Mouse (Mus musculus): ENCODE measurements at regions not wholly inside any gene's neighbourhood (a gene's known extent, or its start where the extent isn't known, plus 50 kb on each side); places are given as distances from the start of the nearest gene placed in this dataset.

DNA sequence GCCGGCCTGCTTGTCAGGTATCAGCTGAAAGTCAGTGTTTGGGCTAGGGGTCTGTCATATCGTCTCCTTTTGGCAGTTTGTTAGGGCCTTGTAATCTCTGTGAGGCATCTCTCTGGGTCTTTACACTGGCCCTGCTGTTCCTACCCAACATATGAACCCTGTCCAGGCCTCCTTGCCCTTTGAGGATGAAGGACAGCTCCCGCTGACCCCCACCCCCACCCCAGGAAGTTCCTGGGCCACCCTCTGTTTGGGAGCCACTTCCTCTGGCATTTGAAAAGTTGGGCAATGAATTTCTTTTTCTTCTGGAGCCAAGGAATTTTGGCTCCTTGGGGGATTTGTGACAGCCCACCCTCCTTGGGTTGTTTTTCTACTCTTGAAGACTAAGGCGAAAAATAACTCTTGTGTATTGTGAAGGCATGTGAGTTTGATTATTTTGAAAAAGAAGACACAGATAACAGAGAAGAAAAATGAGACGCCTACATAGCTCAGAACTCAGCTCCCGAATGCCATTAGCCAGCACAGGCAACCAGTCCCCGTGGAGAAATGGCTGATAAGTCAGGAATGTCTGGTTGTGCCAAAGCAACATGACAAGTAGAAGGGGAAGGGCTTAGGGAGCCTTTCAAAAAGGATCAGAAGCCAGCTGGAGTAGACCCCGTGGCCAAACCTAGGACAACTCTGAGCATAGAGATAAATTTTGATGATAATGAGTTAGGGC, 249.5 kb downstream of the Gm49356 start:
- no peak overlapping the region for H3K27ac ChIP-seq
- no peak for DNase-seq
- H3K4me3 ChIP-seq = no peak overlapping the region
- TF ChIP-seq CTCF (IDR thresholded peaks at IDR 0.05) = no peak
- intact Hi-C loops (cut with DNase I) = no loop called here

DNA sequence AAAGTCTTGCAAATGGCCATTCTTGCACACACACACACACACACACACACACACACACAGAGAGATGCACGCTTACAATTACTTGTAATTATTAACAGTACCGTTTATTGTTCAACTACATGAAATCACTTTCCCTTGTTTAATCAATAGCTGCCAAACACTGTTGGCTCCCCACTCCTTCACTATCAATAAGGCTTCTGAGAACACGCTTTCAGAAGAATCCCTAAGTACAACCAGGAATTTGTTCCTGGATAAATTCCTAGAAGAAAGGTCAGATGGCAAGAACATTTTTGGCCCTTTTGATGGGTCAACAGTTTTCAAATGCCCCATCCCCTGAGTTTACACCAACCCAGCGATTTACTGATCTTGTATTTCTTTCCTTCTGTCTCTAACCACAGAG, 252.5 kb downstream of the Gm49356 start:
- no peak for DNase-seq
- no peak for TF ChIP-seq CTCF (IDR thresholded peaks at IDR 0.05)
- Histone ChIP-seq H3K27ac (no peak overlapping the region), H3K4me3 (no peak overlapping the region)
- intact Hi-C loops (cut with DNase I) = no loop called here

DNA sequence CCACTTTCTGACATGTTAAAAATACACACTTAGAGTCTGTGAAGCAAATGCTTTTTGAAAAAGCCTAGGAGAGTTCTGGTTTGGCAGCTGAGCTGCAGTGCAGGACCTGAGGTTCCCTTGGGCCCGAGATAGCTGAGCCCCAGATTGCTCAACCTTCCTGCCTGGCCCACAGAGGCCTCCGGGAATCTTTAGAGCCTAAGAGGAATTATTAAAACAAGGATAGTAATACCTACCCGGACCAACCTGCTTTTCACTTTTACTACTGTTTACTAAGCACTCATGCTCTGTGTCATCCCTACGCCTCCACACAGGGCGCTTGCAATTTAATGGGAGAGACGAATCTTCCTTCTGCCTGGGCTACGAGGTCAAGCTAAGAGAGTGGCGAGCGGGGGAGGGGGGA, 253.4 kb downstream of the Gm49356 start:
- no peak overlapping the region for H3K27ac ChIP-seq
- H3K4me3 ChIP-seq = no peak overlapping the region
- intact Hi-C loops (cut with DNase I) = no loop called here
- no peak for TF ChIP-seq CTCF (IDR thresholded peaks at IDR 0.05)
- DNase-seq = no peak

DNA sequence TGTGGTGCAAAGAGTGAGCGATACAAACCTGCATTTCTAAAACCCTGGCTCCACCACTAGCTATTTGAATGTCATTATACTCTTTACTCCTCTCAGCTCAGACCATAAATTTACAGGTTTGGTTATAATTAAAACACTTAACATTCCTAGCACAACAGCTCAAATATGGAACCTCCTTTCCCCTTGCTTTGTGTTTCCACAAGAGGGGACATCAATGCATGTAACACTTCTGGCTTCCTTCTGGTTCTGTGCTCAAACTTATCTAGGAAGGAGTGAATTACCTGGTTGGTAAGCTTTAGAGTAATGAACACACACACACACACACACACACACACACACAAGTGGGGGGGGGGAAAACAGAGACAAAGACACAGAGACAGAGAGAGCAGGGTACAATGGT, 254.8 kb downstream of the Gm49356 start:
- H3K4me3 ChIP-seq = no peak overlapping the region
- no peak for DNase-seq
- intact Hi-C loops (cut with DNase I) = no loop called here
- no peak overlapping the region for H3K27ac ChIP-seq
- TF ChIP-seq CTCF (IDR thresholded peaks at IDR 0.05) = no peak

DNA sequence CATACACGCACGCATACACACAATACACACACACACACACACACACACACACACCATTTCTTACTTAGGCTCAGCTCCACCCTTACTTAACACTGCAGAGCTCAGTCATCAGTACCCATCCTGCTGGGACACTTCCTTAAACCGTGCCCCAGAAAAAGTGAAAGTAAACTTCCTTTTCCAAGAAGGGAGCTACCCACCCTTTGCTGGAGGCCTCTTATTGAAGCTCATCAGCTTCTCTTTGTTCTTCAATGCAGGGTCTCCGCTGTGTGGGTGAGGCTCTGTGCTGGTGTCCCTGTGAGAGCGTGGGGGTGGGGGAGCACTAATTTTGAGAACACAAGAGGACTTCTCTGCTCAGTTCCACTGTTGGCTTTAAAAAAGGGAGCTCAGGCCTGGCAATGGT, 256.6 kb downstream of the Gm49356 start:
- no peak for TF ChIP-seq CTCF (IDR thresholded peaks at IDR 0.05)
- DNase-seq = no peak
- Histone ChIP-seq H3K4me3 (no peak overlapping the region), H3K27ac (0 out of 2 replicates have a peak overlapping the region, but pooled peaks have one; percentile 2)
- intact Hi-C loops (cut with DNase I) = no loop called here

DNA sequence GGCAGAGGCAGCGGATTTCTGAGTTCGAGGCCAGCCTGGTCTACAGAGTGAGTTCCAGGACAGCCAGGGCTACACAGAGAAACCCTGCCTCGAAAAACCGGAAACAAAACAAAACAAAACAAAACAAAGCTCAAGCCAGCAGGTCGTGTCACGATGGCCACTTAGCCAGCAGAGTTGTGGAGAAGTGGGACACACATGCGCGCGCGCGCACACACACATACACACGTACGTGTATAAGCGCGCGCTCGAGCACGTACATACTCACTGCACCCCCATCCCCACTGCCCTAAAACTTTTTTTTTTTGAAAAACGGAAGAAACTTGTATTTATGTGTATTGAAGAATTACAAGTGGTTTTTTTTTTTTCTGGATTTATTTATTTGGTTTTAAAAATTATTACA, 257.0 kb downstream of the Gm49356 start:
- Histone ChIP-seq H3K27ac (no peak overlapping the region), H3K4me3 (no peak overlapping the region)
- DNase-seq = no peak
- TF ChIP-seq CTCF (IDR thresholded peaks at IDR 0.05) = no peak
- intact Hi-C loops (cut with DNase I) = no loop called here

DNA sequence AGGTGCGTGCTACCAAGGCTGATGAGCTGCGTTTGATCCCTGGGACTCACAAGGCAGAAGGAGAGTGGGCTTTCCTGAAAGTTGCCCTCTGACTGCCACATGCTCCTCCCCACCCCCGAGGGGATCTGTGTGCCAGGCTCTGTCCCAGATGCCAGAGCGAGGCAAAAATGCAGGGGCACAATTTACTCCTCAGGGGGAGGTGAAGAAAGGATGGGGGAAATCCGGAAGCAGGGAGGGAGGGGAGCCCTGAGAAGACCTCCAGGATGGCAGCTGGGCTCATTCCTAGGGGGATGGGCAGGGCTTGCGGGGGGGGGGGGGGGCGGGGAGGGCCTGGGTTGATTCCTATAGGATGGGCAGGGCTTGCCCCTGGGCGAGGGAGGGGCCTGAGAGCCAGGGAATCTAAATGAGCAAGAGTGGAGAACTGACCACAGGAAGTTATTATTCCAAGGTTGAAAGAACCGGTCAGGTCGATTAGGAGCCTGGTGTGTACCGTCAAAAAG, 257.5 kb downstream of the Gm49356 start:
- Histone ChIP-seq H3K4me3 (no peak overlapping the region), H3K27ac (no peak overlapping the region)
- DNase-seq = no peak
- intact Hi-C loops (cut with DNase I) = no loop called here
- no peak for TF ChIP-seq CTCF (IDR thresholded peaks at IDR 0.05)

DNA sequence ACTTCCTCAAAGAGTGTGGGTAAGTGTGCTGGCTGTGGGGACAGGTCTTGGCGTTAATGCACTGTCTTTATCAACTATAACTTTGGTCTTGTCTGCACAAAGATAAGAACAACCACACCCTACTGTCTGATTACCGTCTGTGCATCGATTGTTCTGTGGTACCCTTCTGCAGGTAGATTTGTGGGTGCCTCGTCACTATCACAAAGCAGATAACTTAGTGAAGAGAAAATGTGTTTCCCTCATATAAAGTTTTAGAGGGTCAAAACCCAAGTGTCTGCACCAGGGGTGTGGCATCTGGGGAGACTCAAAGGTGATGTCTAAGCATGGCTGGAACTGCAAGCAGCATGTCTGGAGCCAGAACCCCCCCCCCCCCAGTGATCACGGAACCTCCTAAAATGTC, 259.4 kb downstream of the Gm49356 start:
- no peak for TF ChIP-seq CTCF (IDR thresholded peaks at IDR 0.05)
- intact Hi-C loops (cut with DNase I) = no loop called here
- Histone ChIP-seq H3K27ac (no peak overlapping the region), H3K4me3 (no peak overlapping the region)
- DNase-seq = no peak

DNA sequence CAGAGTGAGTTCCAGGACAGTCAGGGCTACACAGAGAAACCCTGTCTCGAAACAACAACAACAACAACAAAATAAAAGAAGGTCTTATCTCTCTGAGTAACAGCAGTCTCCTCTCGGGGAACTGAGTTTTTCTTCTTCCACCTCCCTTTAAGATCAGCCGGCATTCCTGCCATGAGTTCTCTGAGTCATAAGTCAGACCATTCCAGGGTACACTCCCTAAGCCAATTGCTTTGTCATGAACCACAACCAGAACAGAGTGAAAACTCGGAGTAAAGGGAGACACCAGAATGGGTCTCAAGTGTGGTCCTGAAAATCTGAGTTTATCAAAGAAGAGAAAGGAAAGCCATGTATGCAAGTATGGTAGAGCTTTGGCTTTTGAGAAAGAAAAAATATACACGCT, 262.4 kb downstream of the Gm49356 start:
- Histone ChIP-seq H3K27ac (no peak overlapping the region), H3K4me3 (no peak overlapping the region)
- no peak for TF ChIP-seq CTCF (IDR thresholded peaks at IDR 0.05)
- no peak for DNase-seq
- intact Hi-C loops (cut with DNase I) = no loop called here

DNA sequence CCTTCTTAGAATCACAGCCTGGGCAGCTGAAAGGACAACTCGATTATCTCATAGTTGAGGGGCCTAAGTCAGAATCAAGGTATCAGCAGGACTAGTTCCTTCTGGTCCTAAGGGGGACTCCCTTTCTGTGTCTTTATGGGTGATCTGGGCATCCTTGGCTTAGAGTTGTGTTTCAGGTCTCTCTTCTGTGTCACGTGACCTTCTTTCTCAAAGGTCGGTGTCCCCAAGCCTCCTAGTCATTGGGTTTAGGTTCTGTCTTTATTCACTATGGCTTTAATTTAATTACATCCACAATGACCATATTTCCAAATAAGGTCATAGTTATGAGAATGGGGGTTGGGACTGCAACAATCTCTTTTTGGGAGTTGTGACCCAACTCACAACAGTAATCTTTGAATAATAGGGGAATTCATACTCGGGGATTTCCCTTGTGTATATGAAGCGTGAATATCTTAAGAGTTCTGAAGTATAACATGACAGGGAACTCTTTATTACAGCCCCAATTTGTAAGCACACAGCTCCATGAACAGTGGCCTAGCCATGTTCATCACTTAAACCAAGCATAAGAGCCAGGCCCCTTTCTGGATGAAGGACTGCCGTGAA, 263.8 kb downstream of the Gm49356 start:
- no peak for DNase-seq
- no peak for TF ChIP-seq CTCF (IDR thresholded peaks at IDR 0.05)
- intact Hi-C loops (cut with DNase I) = no loop called here
- no peak overlapping the region for H3K4me3 ChIP-seq
- no peak overlapping the region for H3K27ac ChIP-seq

DNA sequence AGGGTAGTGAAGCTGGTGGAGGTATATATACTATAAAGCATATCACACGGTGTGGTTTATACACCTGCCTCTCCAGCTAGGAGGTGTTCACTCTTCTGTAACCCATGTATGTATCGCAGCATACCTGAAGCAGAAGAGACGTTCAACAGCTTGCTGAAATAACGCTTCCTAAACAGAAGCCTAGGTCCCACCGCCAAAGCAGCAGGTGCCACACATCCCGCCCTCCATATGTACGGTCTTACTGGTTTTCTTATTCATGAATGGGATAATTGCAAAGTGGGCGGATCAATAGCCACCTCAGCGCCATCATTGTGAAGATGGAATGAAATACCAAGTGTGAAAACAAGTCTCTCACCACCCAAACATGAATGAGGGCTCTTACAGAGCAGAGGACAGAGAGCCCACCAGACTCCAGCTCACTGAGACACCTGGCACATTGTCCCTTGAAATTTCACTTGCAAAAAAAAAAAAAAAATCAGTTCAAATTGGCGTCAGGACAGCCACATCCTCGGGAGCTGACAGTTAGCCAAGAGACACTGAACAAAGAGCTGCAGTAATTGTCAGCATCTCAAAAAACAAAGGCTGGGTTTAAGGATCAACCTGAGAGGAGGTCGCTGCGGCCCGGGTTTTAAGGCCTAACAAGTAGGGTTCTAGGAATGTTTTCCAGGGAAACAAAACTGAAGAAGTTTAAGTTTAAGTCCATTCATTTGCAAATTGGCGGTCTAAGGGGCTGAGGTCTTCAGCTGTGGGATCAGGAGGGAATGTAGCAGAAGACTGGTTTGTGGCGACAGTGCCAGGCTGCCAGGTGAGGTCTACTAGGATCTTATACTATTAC, 264.5 kb downstream of the Gm49356 start:
- no peak overlapping the region for H3K4me3 ChIP-seq
- intact Hi-C loops (cut with DNase I) = no loop called here
- H3K27ac ChIP-seq = no peak overlapping the region
- TF ChIP-seq CTCF (IDR thresholded peaks at IDR 0.05) = no peak
- DNase-seq = no peak

DNA sequence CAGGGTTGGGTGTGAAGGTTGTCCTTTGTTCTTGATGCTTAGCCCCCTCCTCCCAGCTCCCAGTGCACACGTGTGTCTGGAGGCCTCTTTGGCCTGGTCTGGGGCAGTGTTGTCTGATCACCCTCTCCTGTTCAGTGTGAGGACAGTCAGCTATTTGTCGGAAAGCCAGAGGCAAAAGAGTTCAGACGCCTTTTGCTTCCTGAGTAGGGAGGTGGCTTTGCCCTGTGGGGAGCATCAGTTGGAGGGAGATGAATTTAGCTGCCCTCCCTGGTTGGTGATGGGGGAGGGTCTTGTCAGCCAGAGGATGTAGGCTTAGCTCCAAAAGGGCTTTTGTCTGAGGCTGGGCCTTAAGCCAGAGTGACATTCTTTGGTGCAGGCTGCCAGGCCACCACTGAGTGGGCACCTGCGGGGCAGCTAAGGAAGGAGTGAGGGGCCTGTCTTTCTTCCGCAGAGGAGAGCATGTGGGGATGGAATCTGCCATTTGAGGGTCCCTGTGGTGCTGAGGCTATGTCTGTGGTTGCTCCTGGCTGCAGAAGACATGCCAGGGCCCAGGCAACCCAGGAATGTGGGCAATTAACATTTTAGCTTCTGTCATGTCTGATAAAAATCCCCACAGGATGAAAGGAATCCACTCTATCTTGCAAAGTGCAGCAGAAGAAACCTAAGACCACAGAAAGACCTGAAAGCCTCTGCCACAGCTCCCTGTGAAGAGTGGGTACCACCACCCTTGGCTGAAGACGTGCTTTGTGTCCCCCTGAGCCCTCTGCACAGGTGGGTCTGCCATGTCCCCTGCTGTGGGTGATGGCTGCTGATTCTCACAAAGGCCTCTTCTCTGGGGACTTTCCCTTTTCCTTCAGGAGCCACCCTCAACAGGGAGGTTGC, 265.6 kb downstream of the Gm49356 start:
- intact Hi-C loops (cut with DNase I) = no loop called here
- DNase-seq = no peak
- no peak overlapping the region for H3K27ac ChIP-seq
- TF ChIP-seq CTCF (IDR thresholded peaks at IDR 0.05) = no peak
- no peak overlapping the region for H3K4me3 ChIP-seq

Measured in gastrocnemius, adult 2 months (tissue).